Mouse (Mus musculus): ENCODE measurements around the gene Slc2a1. TPM values are rescaled to one million over a fixed set of nuclear protein-coding genes. Genes with fewer than 3 reads are reported as not detected.

Slc2a1 gene
- polyA plus RNA-seq, 1 experiment from 2014 or later, result 142 TPM

GRCm38 (mm10) chr4:119119354-119119753 lies 10.8 kb downstream of the Slc2a1 start:
- Histone ChIP-seq H3K9ac (ENCODE audit: low read length) (no peak overlapping the region), H3K27ac (ENCODE audit: low read length) (peak overlapping the region; percentile 48; the same call in 1 of the 2 replicates), H3K4me1 (ENCODE audit: control insufficient read depth, insufficient read depth, low read length) (peaks cover 43% of the 10 kb centered on the region), H3K36me3 (ENCODE audit: control insufficient read depth, insufficient read depth, low read length) (peaks cover 11% of the 10 kb centered on the region), H3K4me2 (ENCODE audit: low read depth, low read length) (no peak overlapping the region), H3K4me3 (replicated peaks; ENCODE audit: low read length) (no peak overlapping the region), H3K9me3 (replicated peaks; ENCODE audit: control insufficient read depth, low read length) (no peaks in the 10 kb centered on the region), H3K27me3 (ENCODE audit: control insufficient read depth, insufficient read depth, low read length) (no peaks in the 10 kb centered on the region)
- no peak for ATAC-seq (ENCODE audit: insufficient read depth, low FRiP score)
- WGBS, result 67% methylated on average over 5 of the region's 5 CpGs

GRCm38 (mm10) chr4:119120095-119120494 lies 11.6 kb downstream of the Slc2a1 start:
- 84% methylated on average over 6 of the region's 6 CpGs for whole genome bisulfite sequencing
- Histone ChIP-seq H3K36me3 (ENCODE audit: control insufficient read depth, insufficient read depth, low read length) (peaks cover 11% of the 10 kb centered on the region), H3K27ac (ENCODE audit: low read length) (peak overlapping the region; percentile 48; the same call in 1 of the 2 replicates), H3K4me2 (ENCODE audit: low read depth, low read length) (no peak overlapping the region), H3K27me3 (ENCODE audit: control insufficient read depth, insufficient read depth, low read length) (no peaks in the 10 kb centered on the region), H3K9ac (ENCODE audit: low read length) (no peak overlapping the region), H3K4me1 (ENCODE audit: control insufficient read depth, insufficient read depth, low read length) (peaks cover 43% of the 10 kb centered on the region), H3K9me3 (replicated peaks; ENCODE audit: control insufficient read depth, low read length) (no peaks in the 10 kb centered on the region), H3K4me3 (replicated peaks; ENCODE audit: low read length) (no peak overlapping the region)
- no peak for ATAC-seq (ENCODE audit: insufficient read depth, low FRiP score)

- Histone ChIP-seq H3K36me3 (ENCODE audit: control insufficient read depth, insufficient read depth, low read length) (peaks cover 11% of the 10 kb centered on the region), H3K27ac (ENCODE audit: low read length) (peak overlapping the region; percentile 25; the same call in 1 of the 2 replicates), H3K9ac (ENCODE audit: low read length) (no peak overlapping the region; the same call in 1 of the 2 replicates), H3K27me3 (ENCODE audit: control insufficient read depth, insufficient read depth, low read length) (no peaks in the 10 kb centered on the region), H3K4me2 (ENCODE audit: low read depth, low read length) (no peak overlapping the region), H3K4me1 (ENCODE audit: control insufficient read depth, insufficient read depth, low read length) (peaks cover 39% of the 10 kb centered on the region), H3K9me3 (replicated peaks; ENCODE audit: control insufficient read depth, low read length) (no peaks in the 10 kb centered on the region), H3K4me3 (replicated peaks; ENCODE audit: low read length) (no peak overlapping the region)
- peak; percentile 45; the same call in 1 of the 2 replicates for ATAC-seq (ENCODE audit: insufficient read depth, low FRiP score)
- WGBS, result 31% methylated on average over 4 of the region's 4 CpGs
Observed at GRCm38 (mm10) chr4:119121249-119121648, 12.7 kb downstream of the Slc2a1 start.

- Histone ChIP-seq H3K4me2 (ENCODE audit: low read depth, low read length) (no peak overlapping the region), H3K9me3 (replicated peaks; ENCODE audit: control insufficient read depth, low read length) (no peaks in the 10 kb centered on the region), H3K9ac (ENCODE audit: low read length) (no peak overlapping the region), H3K4me3 (replicated peaks; ENCODE audit: low read length) (no peak overlapping the region), H3K27ac (ENCODE audit: low read length) (peak overlapping the region; percentile 55; the same call in 1 of the 2 replicates), H3K36me3 (ENCODE audit: control insufficient read depth, insufficient read depth, low read length) (peaks cover 13% of the 10 kb centered on the region), H3K27me3 (ENCODE audit: control insufficient read depth, insufficient read depth, low read length) (no peaks in the 10 kb centered on the region), H3K4me1 (ENCODE audit: control insufficient read depth, insufficient read depth, low read length) (peaks cover 27% of the 10 kb centered on the region)
- WGBS, result 56% methylated on average over 2 of the region's 2 CpGs
- ATAC-seq (ENCODE audit: insufficient read depth, low FRiP score), result no peak
Observed at GRCm38 (mm10) chr4:119124771-119125273, 16.3 kb downstream of the Slc2a1 start.

- H3K27me3 ChIP-seq (ENCODE audit: control insufficient read depth, insufficient read depth, low read length), result no peaks in the 10 kb centered on the region
- H3K4me3 ChIP-seq (replicated peaks; ENCODE audit: low read length), result no peak overlapping the region
- ATAC-seq (ENCODE audit: insufficient read depth, low FRiP score), result no peak
- no peaks in the 10 kb centered on the region for H3K9me3 ChIP-seq (replicated peaks; ENCODE audit: control insufficient read depth, low read length)
- H3K9ac ChIP-seq (ENCODE audit: low read length), result no peak overlapping the region
- H3K4me2 ChIP-seq (ENCODE audit: low read depth, low read length), result no peak overlapping the region
- peaks cover 16% of the 10 kb centered on the region for H3K36me3 ChIP-seq (ENCODE audit: control insufficient read depth, insufficient read depth, low read length)
- H3K4me1 ChIP-seq (ENCODE audit: control insufficient read depth, insufficient read depth, low read length), result peaks cover 22% of the 10 kb centered on the region
- 65% methylated on average over 9 of the region's 9 CpGs for WGBS
- peak overlapping the region; percentile 30 for H3K27ac ChIP-seq (ENCODE audit: low read length)
Observed at GRCm38 (mm10) chr4:119125577-119126270, 17.2 kb downstream of the Slc2a1 start.

GRCm38 (mm10) chr4:119127229-119127628 lies 18.7 kb downstream of the Slc2a1 start:
- H3K9ac ChIP-seq (ENCODE audit: low read length), result no peak overlapping the region
- H3K27me3 ChIP-seq (ENCODE audit: control insufficient read depth, insufficient read depth, low read length), result no peaks in the 10 kb centered on the region
- no peak overlapping the region for H3K4me2 ChIP-seq (ENCODE audit: low read depth, low read length)
- ATAC-seq (ENCODE audit: insufficient read depth, low FRiP score), result no peak
- H3K27ac ChIP-seq (ENCODE audit: low read length), result peak overlapping the region; percentile 1; the same call in 1 of the 2 replicates
- peaks cover 12% of the 10 kb centered on the region for H3K4me1 ChIP-seq (ENCODE audit: control insufficient read depth, insufficient read depth, low read length)
- H3K9me3 ChIP-seq (replicated peaks; ENCODE audit: control insufficient read depth, low read length), result no peaks in the 10 kb centered on the region
- H3K36me3 ChIP-seq (ENCODE audit: control insufficient read depth, insufficient read depth, low read length), result peaks cover 11% of the 10 kb centered on the region
- no peak overlapping the region for H3K4me3 ChIP-seq (replicated peaks; ENCODE audit: low read length)
- 68% methylated on average over 6 of the region's 6 CpGs for WGBS

GRCm38 (mm10) chr4:119128547-119128946 lies 20.0 kb downstream of the Slc2a1 start:
- Histone ChIP-seq H3K9me3 (replicated peaks; ENCODE audit: control insufficient read depth, low read length) (no peaks in the 10 kb centered on the region), H3K36me3 (ENCODE audit: control insufficient read depth, insufficient read depth, low read length) (peaks cover 19% of the 10 kb centered on the region), H3K27ac (ENCODE audit: low read length) (no peak overlapping the region), H3K4me1 (ENCODE audit: control insufficient read depth, insufficient read depth, low read length) (peaks cover 12% of the 10 kb centered on the region), H3K4me3 (replicated peaks; ENCODE audit: low read length) (no peak overlapping the region), H3K9ac (ENCODE audit: low read length) (no peak overlapping the region), H3K27me3 (ENCODE audit: control insufficient read depth, insufficient read depth, low read length) (no peaks in the 10 kb centered on the region), H3K4me2 (ENCODE audit: low read depth, low read length) (no peak overlapping the region)
- WGBS, result 83% methylated on average over 7 of the region's 7 CpGs
- ATAC-seq (ENCODE audit: insufficient read depth, low FRiP score), result no peak

GRCm38 (mm10) chr4:119129096-119129495 lies 20.6 kb downstream of the Slc2a1 start:
- no peak for ATAC-seq (ENCODE audit: insufficient read depth, low FRiP score)
- WGBS, result 92% methylated on average over 1 of the region's 1 CpGs
- H3K4me3 ChIP-seq (replicated peaks; ENCODE audit: low read length), result no peak overlapping the region
- H3K9ac ChIP-seq (ENCODE audit: low read length), result no peak overlapping the region
- H3K36me3 ChIP-seq (ENCODE audit: control insufficient read depth, insufficient read depth, low read length), result peaks cover 21% of the 10 kb centered on the region
- H3K27me3 ChIP-seq (ENCODE audit: control insufficient read depth, insufficient read depth, low read length), result no peaks in the 10 kb centered on the region
- H3K4me1 ChIP-seq (ENCODE audit: control insufficient read depth, insufficient read depth, low read length), result peaks cover 9% of the 10 kb centered on the region
- no peaks in the 10 kb centered on the region for H3K9me3 ChIP-seq (replicated peaks; ENCODE audit: control insufficient read depth, low read length)
- H3K4me2 ChIP-seq (ENCODE audit: low read depth, low read length), result no peak overlapping the region
- H3K27ac ChIP-seq (ENCODE audit: low read length), result no peak overlapping the region

GRCm38 (mm10) chr4:119131189-119131910 lies 22.8 kb downstream of the Slc2a1 start:
- no peak overlapping the region for H3K9ac ChIP-seq (ENCODE audit: low read length)
- peaks cover under 1% of the 10 kb centered on the region; the same call in 1 of the 2 replicates for H3K4me1 ChIP-seq (ENCODE audit: control insufficient read depth, insufficient read depth, low read length)
- H3K36me3 ChIP-seq (ENCODE audit: control insufficient read depth, insufficient read depth, low read length), result peaks cover 34% of the 10 kb centered on the region
- peak; percentile 33; the same call in 1 of the 2 replicates for ATAC-seq (ENCODE audit: insufficient read depth, low FRiP score)
- no peaks in the 10 kb centered on the region for H3K27me3 ChIP-seq (ENCODE audit: control insufficient read depth, insufficient read depth, low read length)
- no peak overlapping the region for H3K27ac ChIP-seq (ENCODE audit: low read length)
- no peak overlapping the region for H3K4me3 ChIP-seq (replicated peaks; ENCODE audit: low read length)
- H3K9me3 ChIP-seq (replicated peaks; ENCODE audit: control insufficient read depth, low read length), result no peaks in the 10 kb centered on the region
- no peak overlapping the region for H3K4me2 ChIP-seq (ENCODE audit: low read depth, low read length)
- whole genome bisulfite sequencing, result 84% methylated on average over 8 of the region's 8 CpGs

Measured in stomach, embryonic 16.5 days (tissue).